Mouse (Mus musculus) CH12.LX (cell line): ENCODE results near the gene Cfi. TPM values are rescaled to one million over a fixed set of nuclear protein-coding genes. Genes with fewer than 3 reads are reported as not detected.

Experiments
- DNase-seq: peaks from one replicate; pipeline ENCODE4 v3.0.0-alpha.2; 2013; ENCODE audit errors: extremely low read depth
- H3K27ac ChIP-seq: 2 replicates; pipeline ENCODE4 v1.5.1; 2012; ENCODE audit warnings: low read depth, mild to moderate bottlenecking, control low read depth, moderate library complexity; ENCODE audit not compliant: insufficient read depth
- H3K27me3 ChIP-seq: replicated peaks from 2 replicates; pipeline ENCODE3; 2012; ENCODE audit warnings: inconsistent platforms
- H3K36me3 ChIP-seq, 2 experiments: replicated peaks in 1 of 2; 2 replicates each; pipeline versions ENCODE3 to v1.6.1; 2012; ENCODE audit warnings: inconsistent platforms in 1 of 2, low read length in 1 of 2, mild to moderate bottlenecking in 1 of 2, mixed read lengths in 1 of 2, moderate library complexity in 1 of 2; ENCODE audit not compliant: control insufficient read depth in 1 of 2, insufficient read depth in 1 of 2
- H3K4me1 ChIP-seq, 2 experiments: 2 replicates each; pipeline ENCODE4 v1.6.1; 2012; ENCODE audit warnings: inconsistent platforms in 1 of 2, moderate library complexity in 1 of 2; ENCODE audit not compliant: insufficient read depth in 2 of 2, control insufficient read depth in 1 of 2
- H3K4me2 ChIP-seq: 2 replicates; pipeline ENCODE4 v1.6.1; 2012; ENCODE audit warnings: low read depth, mild to moderate bottlenecking, control low read depth; ENCODE audit not compliant: poor library complexity, insufficient read depth, severe bottlenecking
- H3K4me3 ChIP-seq, 3 experiments: fragments of 150-350 bp in 1 of 3; sonication (generic) in 1 of 3; replicated peaks in 1 of 3; 2 replicates each; pipeline versions ENCODE3 to v1.5.1; 2011 to 2012; ENCODE audit warnings: low read depth in 2 of 3, low read length in 2 of 3, mild to moderate bottlenecking in 2 of 3, moderate library complexity in 2 of 3, control low read depth in 1 of 3, improper control_type of control experiment in 1 of 3, inconsistent platforms in 1 of 3, mixed read lengths in 1 of 3; ENCODE audit not compliant: poor library complexity in 1 of 3
- H3K79me2 ChIP-seq: replicated peaks from 2 replicates; pipeline ENCODE4 v1.6.1; 2012; ENCODE audit warnings: mild to moderate bottlenecking, moderate library complexity; ENCODE audit not compliant: control insufficient read depth, poor library complexity, insufficient read depth, severe bottlenecking; ENCODE audit errors: extremely low read depth
- H3K9ac ChIP-seq: 2 replicates; pipeline ENCODE4 v1.6.1; 2012; ENCODE audit warnings: low read depth, mild to moderate bottlenecking, control low read depth, moderate library complexity; ENCODE audit not compliant: insufficient read depth
- H3K9me3 ChIP-seq: replicated peaks from 2 replicates; pipeline ENCODE3; 2012; ENCODE audit warnings: low read length, inconsistent platforms, mixed read lengths
- BHLHE40 ChIP-seq: IDR thresholded peaks from 2 replicates; pipeline ENCODE4 v1.6.1; 2011; ENCODE audit warnings: mild to moderate bottlenecking, low read depth, low read length, improper control_type of control experiment
- CHD2 ChIP-seq: IDR thresholded peaks from 2 replicates; pipeline ENCODE4 v1.6.1; 2011; ENCODE audit warnings: low read length, improper control_type of control experiment
- CTCF ChIP-seq, 2 experiments: IDR thresholded peaks in 1 of 2; conservative IDR thresholded peaks in 1 of 2; 2 replicates each; pipeline ENCODE4 v1.5.1; 2011 to 2012; ENCODE audit warnings: low read depth in 2 of 2, low read length in 2 of 2, improper control_type of control experiment in 1 of 2, inconsistent platforms in 1 of 2, mild to moderate bottlenecking in 1 of 2, moderate library complexity in 1 of 2
- E2F4 ChIP-seq: IDR thresholded peaks from 2 replicates; pipeline ENCODE4 v1.6.1; 2011; ENCODE audit warnings: low read depth, low read length, improper control_type of control experiment; ENCODE audit not compliant: insufficient replicate concordance
- ELF1 ChIP-seq: IDR thresholded peaks from 2 replicates; pipeline ENCODE4 v1.6.1; 2014; ENCODE audit warnings: low read depth, mild to moderate bottlenecking, inconsistent platforms, low read length, improper control_type of control experiment
- EP300 ChIP-seq: IDR thresholded peaks from 2 replicates; pipeline ENCODE4 v1.6.1; 2011; ENCODE audit warnings: low read length, improper control_type of control experiment
- ETS1 ChIP-seq: conservative IDR thresholded peaks from 2 replicates; pipeline ENCODE4 v1.6.1; 2012; ENCODE audit warnings: low read depth, mild to moderate bottlenecking, inconsistent platforms, low read length, improper control_type of control experiment, moderate library complexity
- IRF4 ChIP-seq: IDR thresholded peaks from 2 replicates; pipeline ENCODE4 v1.6.1; 2014; ENCODE audit warnings: low read depth, mild to moderate bottlenecking, inconsistent platforms, low read length, improper control_type of control experiment
- JUN ChIP-seq: IDR thresholded peaks from 2 replicates; pipeline ENCODE4 v1.6.1; 2011; ENCODE audit warnings: low read depth, mild to moderate bottlenecking, low read length, improper control_type of control experiment, moderate library complexity; ENCODE audit not compliant: insufficient read depth
- JUND ChIP-seq: conservative IDR thresholded peaks from 2 replicates; pipeline ENCODE4 v1.6.1; 2011; ENCODE audit warnings: low read depth, low read length, improper control_type of control experiment
- MAFK ChIP-seq: IDR thresholded peaks from 2 replicates; pipeline ENCODE4 v1.6.1; 2011; ENCODE audit warnings: low read length, improper control_type of control experiment; ENCODE audit not compliant: insufficient replicate concordance
- MAX ChIP-seq: IDR thresholded peaks from 2 replicates; pipeline ENCODE4 v1.6.1; 2011; ENCODE audit warnings: low read length, improper control_type of control experiment
- MAZ ChIP-seq: IDR thresholded peaks from 2 replicates; pipeline ENCODE4 v1.6.1; 2012; ENCODE audit warnings: low read depth, mild to moderate bottlenecking, inconsistent platforms, low read length, improper control_type of control experiment, moderate library complexity
- MEF2A ChIP-seq: IDR thresholded peaks from 2 replicates; pipeline ENCODE4 v1.6.1; 2014; ENCODE audit warnings: low read depth, mild to moderate bottlenecking, inconsistent platforms, low read length, improper control_type of control experiment, borderline replicate concordance
- MXI1 ChIP-seq: IDR thresholded peaks from 2 replicates; pipeline ENCODE4 v1.6.1; 2011; ENCODE audit warnings: mild to moderate bottlenecking, low read depth, low read length, improper control_type of control experiment
- MYC ChIP-seq: IDR thresholded peaks from 2 replicates; pipeline ENCODE4 v1.6.1; 2011; ENCODE audit warnings: low read depth, mild to moderate bottlenecking, improper control_type of control experiment, low read length
- NELFE ChIP-seq: IDR thresholded peaks from 2 replicates; pipeline ENCODE4 v1.6.1; 2011; ENCODE audit warnings: low read depth, low read length, improper control_type of control experiment
- NRF1 ChIP-seq: IDR thresholded peaks from 2 replicates; pipeline ENCODE4 v1.6.1; 2014; ENCODE audit warnings: low read depth, mild to moderate bottlenecking, inconsistent platforms, low read length, improper control_type of control experiment, moderate library complexity
- POLR2A ChIP-seq: IDR thresholded peaks from 2 replicates; pipeline ENCODE4 v1.6.1; 2011; ENCODE audit warnings: low read depth, mild to moderate bottlenecking, improper control_type of control experiment, low read length
- POLR2AphosphoS2 ChIP-seq: IDR thresholded peaks from 2 replicates; pipeline ENCODE4 v1.6.1; 2011; ENCODE audit warnings: low read depth, low read length, improper control_type of control experiment
- RAD21 ChIP-seq: IDR thresholded peaks from 2 replicates; pipeline ENCODE4 v1.6.1; 2011; ENCODE audit warnings: low read depth, mild to moderate bottlenecking, low read length, improper control_type of control experiment, moderate library complexity
- RCOR1 ChIP-seq: conservative IDR thresholded peaks from 2 replicates; pipeline ENCODE4 v1.6.1; 2012; ENCODE audit warnings: low read depth, mild to moderate bottlenecking, inconsistent platforms, low read length, improper control_type of control experiment
- SIN3A ChIP-seq: IDR thresholded peaks from 2 replicates; pipeline ENCODE4 v1.6.1; 2012; ENCODE audit warnings: low read length, improper control_type of control experiment, inconsistent platforms
- TBP ChIP-seq: conservative IDR thresholded peaks from 2 replicates; pipeline ENCODE4 v1.6.1; 2011; ENCODE audit warnings: low read depth, low read length, improper control_type of control experiment
- TCF12 ChIP-seq: IDR thresholded peaks from 2 replicates; pipeline ENCODE4 v1.6.1; 2014; ENCODE audit warnings: low read depth, mild to moderate bottlenecking, inconsistent platforms, low read length, improper control_type of control experiment
- UBTF ChIP-seq: IDR thresholded peaks from 2 replicates; pipeline ENCODE4 v1.6.1; 2012; ENCODE audit warnings: low read depth, mild to moderate bottlenecking, inconsistent platforms, low read length, improper control_type of control experiment, moderate library complexity
- ZKSCAN1 ChIP-seq: IDR thresholded peaks from 2 replicates; pipeline ENCODE4 v1.6.1; 2012; ENCODE audit warnings: low read depth, inconsistent platforms, low read length, improper control_type of control experiment, borderline replicate concordance
- ZNF384 ChIP-seq: IDR thresholded peaks from 2 replicates; pipeline ENCODE4 v1.6.1; 2012; ENCODE audit warnings: low read depth, low read length, improper control_type of control experiment, inconsistent platforms
- dilution Hi-C: fragments of 300-500 bp; cut with MboI; formaldehyde crosslinking; loops from 2 replicates; pipeline ENCODE4 v1.14.3; 2020; ENCODE audit warnings: low sequenced_read_pairs; ENCODE audit not compliant: extremely low pct_unique_long_range_greater_than_20kb, extremely low pct_ligation_motif_present
- in situ Hi-C: fragments of 300-500 bp; cut with MboI; formaldehyde crosslinking; loops from 3 replicates; pipeline ENCODE4 v1.14.3; 2019; ENCODE audit warnings: low sequenced_read_pairs, low pct_ligation_motif_present, low pct_unique_long_range_greater_than_20kb, mixed read lengths
- polyA plus RNA-seq: library from polyadenylated mRNA; unstranded; fragments of >175 nt; gene quantifications from 2 replicates; pipeline ENCODE4 v1.2.1, GENCODE M21; 2012; ENCODE audit warnings: low read depth; ENCODE audit not compliant: insufficient read length
- total RNA-seq, 2 experiments: library from RNA; depleted of rRNA; stranded (reverse); fragments of 300-350 nt in 1 of 2; fragments of >200 nt in 1 of 2; gene quantifications; 2 replicates each; pipeline ENCODE4 v1.2.3; 2012 to 2014

Cfi gene
- total and polyA plus RNA-seq, 3 experiments = 0.04 to 0.14 TPM; not detected in 1

- Histone ChIP-seq H3K27ac (no peak overlapping the region), H3K9me3 (no peaks in the 10 kb centered on the region), H3K4me2 (no peak overlapping the region), H3K4me3 (no peak overlapping the region), H3K79me2 (no peaks in the 10 kb centered on the region), H3K27me3 (no peaks in the 10 kb centered on the region), H3K4me1 (peaks cover 18 to 50% of the 10 kb centered on the region in 2 experiments), H3K36me3 (peaks cover 0 to 21% of the 10 kb centered on the region in 2 experiments), H3K9ac (no peak overlapping the region)
- TF ChIP-seq TCF12 = no peak
- no peak for TF ChIP-seq BHLHE40
- TF ChIP-seq TBP = no peak
- TF ChIP-seq POLR2A = no peak
- no peak for TF ChIP-seq IRF4
- no peak for TF ChIP-seq NELFE
- TF ChIP-seq E2F4 = no peak
- no peak for TF ChIP-seq MAZ
- TF ChIP-seq ELF1 = no peak
- no peak for TF ChIP-seq MXI1
- TF ChIP-seq POLR2AphosphoS2 = no peak
- TF ChIP-seq ETS1 = no peak
- TF ChIP-seq CHD2 = no peak
- TF ChIP-seq UBTF = no peak
- in situ Hi-C loops = loop anchor here (25.0 kb wide), 1 partner anchor 783 kb away; no protein-coding TSS in a partner anchor
- dilution Hi-C loops = no loop called here
- DNase-seq = no peak
Observed at GRCm38 (mm10) chr3:129903866-129904265, 68.2 kb downstream of the Cfi start.

GRCm38 (mm10) chr3:129904381-129905132 lies 68.9 kb downstream of the Cfi start:
- peak; percentile 78 for TF ChIP-seq ETS1
- peak; percentile 87; the same call in 1 of the 2 replicates for TF ChIP-seq RCOR1
- TF ChIP-seq NELFE = no peak
- no peak for TF ChIP-seq ZKSCAN1
- TF ChIP-seq JUN = peak; percentile 41; the same call in 1 of the 2 replicates
- peak; percentile 88 for TF ChIP-seq IRF4
- TF ChIP-seq MAZ = 0 out of 2 replicates have a peak, but pooled peaks have one; percentile 16
- peak; percentile 8 for TF ChIP-seq RAD21
- 0 out of 2 replicates have a peak, but pooled peaks have one; percentile 15 for TF ChIP-seq TCF12
- no peak for TF ChIP-seq ZNF384
- TF ChIP-seq MEF2A = peak; percentile 67; the same call in 1 of the 2 replicates
- TF ChIP-seq MAX = peak; percentile 81
- TF ChIP-seq NRF1 = no peak
- peak in 1 of 2 experiments; percentile 37; a peak in 2 of 4 replicates for TF ChIP-seq CTCF (conservative IDR thresholded peaks at IDR 0.05 in 1 of 2, IDR thresholded peaks at IDR 0.05 in 1 of 2; ENCODE audit: low read depth in 2 of 2, low read length in 2 of 2)
- TF ChIP-seq MYC = peak; percentile 70; the same call in 1 of the 2 replicates
- peak; percentile 46; the same call in 1 of the 2 replicates for TF ChIP-seq SIN3A
- peak; percentile 90 for TF ChIP-seq EP300
- TF ChIP-seq JUND = peak; percentile 55; the same call in 1 of the 2 replicates
- TF ChIP-seq UBTF = no peak
- peak; percentile 87 for TF ChIP-seq BHLHE40
- peak; percentile 61; the same call in 1 of the 2 replicates for TF ChIP-seq MAFK
- no peak for TF ChIP-seq TBP
- Histone ChIP-seq H3K27ac (no peak overlapping the region), H3K27me3 (no peaks in the 10 kb centered on the region), H3K9ac (no peak overlapping the region), H3K9me3 (no peaks in the 10 kb centered on the region), H3K4me3 (peak overlapping the region in 1 of 3 experiments; percentile 19), H3K36me3 (peaks cover 3 to 25% of the 10 kb centered on the region in 2 experiments), H3K4me2 (no peak overlapping the region), H3K4me1 (peaks cover 18 to 50% of the 10 kb centered on the region in 2 experiments), H3K79me2 (no peaks in the 10 kb centered on the region)
- DNase-seq = peak; percentile 84
- dilution Hi-C loops = no loop called here
- in situ Hi-C loops = loop anchor here (25.0 kb wide), 1 partner anchor 783 kb away; no protein-coding TSS in a partner anchor
